Mouse (Mus musculus) heart, embryonic 12.5 days (tissue): ENCODE results near the gene F2. TPM values are rescaled to one million over a fixed set of nuclear protein-coding genes. Genes with fewer than 3 reads are reported as not detected.

Experiments used
- ATAC-seq: fragments of 200-750 bp; cut with Nextera tagmentation; 2 replicates; pipeline ENCODE4 v1.8.0; 2017; ENCODE audit warnings: moderate TSS enrichment, moderate library complexity; ENCODE audit not compliant: insufficient number of reproducible peaks, low FRiP score
- H3K27ac ChIP-seq: fragments of 300-500 bp; sonication (generic); 2 replicates; pipeline ENCODE4 v1.5.1; 2016; ENCODE audit warnings: mild to moderate bottlenecking, moderate library complexity; ENCODE audit not compliant: poor library complexity, severe bottlenecking
- H3K27me3 ChIP-seq: fragments of 300-500 bp; sonication (generic); replicated peaks from 2 replicates; pipeline ENCODE4 v1.6.1; 2016; ENCODE audit warnings: mild to moderate bottlenecking, moderate library complexity
- H3K36me3 ChIP-seq: fragments of 300-500 bp; sonication (generic); 2 replicates; pipeline ENCODE4 v1.6.1; 2016; ENCODE audit warnings: mild to moderate bottlenecking, moderate library complexity
- H3K4me1 ChIP-seq: fragments of 300-500 bp; sonication (generic); replicated peaks from 2 replicates; pipeline ENCODE4 v1.6.1; 2016; ENCODE audit warnings: mild to moderate bottlenecking
- H3K4me2 ChIP-seq: fragments of 300-500 bp; sonication (generic); 2 replicates; pipeline ENCODE4 v1.6.1; 2016; ENCODE audit warnings: mild to moderate bottlenecking, moderate library complexity
- H3K4me3 ChIP-seq: fragments of 300-500 bp; sonication (generic); 2 replicates; pipeline ENCODE4 v1.5.1; 2016; ENCODE audit warnings: mild to moderate bottlenecking
- H3K9ac ChIP-seq: fragments of 300-500 bp; sonication (generic); 2 replicates; pipeline ENCODE4 v1.6.1; 2016; ENCODE audit warnings: mild to moderate bottlenecking, moderate library complexity
- H3K9me3 ChIP-seq: fragments of 300-500 bp; sonication (generic); replicated peaks from 2 replicates; pipeline ENCODE4 v1.6.1; 2016; ENCODE audit warnings: mild to moderate bottlenecking, moderate library complexity
- WGBS: fragments of 180-500 bp; shearing (Covaris S2); methylation state at CpG from one replicate; pipeline ENCODE4 v1.1.7; 2016; 5-methylcytosine and 5-hydroxymethylcytosine counted together
- polyA plus RNA-seq: library from polyadenylated mRNA; unstranded; fragments of >200 nt; fragmentation: Nextera tagmentation; extraction: Ambion mirVana; gene quantifications from 2 replicates; pipeline ENCODE4 v1.2.1, GENCODE M21; 2016

Gene F2
- polyA plus RNA-seq, 1 experiment from 2014 or later: 2.2 TPM

- Histone ChIP-seq H3K9ac (no peak overlapping the region), H3K4me2 (no peak overlapping the region), H3K27ac (no peak overlapping the region), H3K36me3 (peaks cover 58% of the 10 kb centered on the region), H3K27me3 (no peaks in the 10 kb centered on the region), H3K4me1 (peaks cover 18% of the 10 kb centered on the region), H3K9me3 (no peaks in the 10 kb centered on the region), H3K4me3 (no peak overlapping the region)
- 28% methylated on average over 1 of the region's 1 CpGs for WGBS
- ATAC-seq: no peak
Measured at GRCm38 (mm10) chr2:91646733-91647132, 10.5 kb upstream of the F2 start.

GRCm38 (mm10) chr2:91645811-91646210 lies 9.6 kb upstream of the F2 start:
- H3K36me3 ChIP-seq: peaks cover 58% of the 10 kb centered on the region
- no peak overlapping the region for H3K4me2 ChIP-seq
- H3K27ac ChIP-seq: no peak overlapping the region
- no peak overlapping the region for H3K9ac ChIP-seq
- H3K27me3 ChIP-seq: no peaks in the 10 kb centered on the region
- ATAC-seq: no peak
- 97% methylated on average over 11 of the region's 11 CpGs for WGBS
- peaks cover 10% of the 10 kb centered on the region for H3K4me1 ChIP-seq
- H3K9me3 ChIP-seq: no peaks in the 10 kb centered on the region
- H3K4me3 ChIP-seq: no peak overlapping the region

- no peak overlapping the region for H3K4me3 ChIP-seq
- H3K27ac ChIP-seq: no peak overlapping the region
- no peak overlapping the region for H3K4me2 ChIP-seq
- H3K4me1 ChIP-seq: peaks cover 8% of the 10 kb centered on the region
- no peak for ATAC-seq
- no peaks in the 10 kb centered on the region for H3K9me3 ChIP-seq
- no peak overlapping the region for H3K9ac ChIP-seq
- peaks cover 58% of the 10 kb centered on the region for H3K36me3 ChIP-seq
- H3K27me3 ChIP-seq: no peaks in the 10 kb centered on the region
- 93% methylated on average over 15 of the region's 15 CpGs for WGBS
Measured at GRCm38 (mm10) chr2:91645354-91645753, 9.1 kb upstream of the F2 start.

DNA sequence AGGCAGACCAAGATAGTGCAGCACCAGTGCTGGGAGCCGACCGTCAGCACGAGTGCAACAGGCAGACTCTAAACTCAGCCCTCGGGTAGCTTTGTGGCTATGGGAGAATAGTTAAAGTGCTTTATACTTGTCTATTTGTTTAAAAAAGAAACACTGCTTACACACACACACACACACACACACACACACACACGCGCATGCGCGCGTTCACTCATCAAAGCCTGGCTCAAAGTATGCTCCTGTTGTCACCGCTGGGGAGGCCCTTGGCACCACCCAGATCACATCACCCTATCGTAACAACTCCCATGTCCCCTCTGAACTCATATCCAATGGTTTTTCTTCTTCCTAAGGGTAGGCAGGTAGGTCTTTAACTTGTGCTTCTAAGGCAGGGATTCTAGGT lies 7.8 kb upstream of the F2 start:
- ATAC-seq: no peak

GRCm38 (mm10) chr2:91642825-91643415 lies 6.7 kb upstream of the F2 start:
- ATAC-seq: no peak
- Histone ChIP-seq H3K4me1 (no peaks in the 10 kb centered on the region), H3K9ac (no peak overlapping the region), H3K9me3 (no peaks in the 10 kb centered on the region), H3K36me3 (peaks cover 58% of the 10 kb centered on the region), H3K4me2 (no peak overlapping the region), H3K27me3 (no peaks in the 10 kb centered on the region), H3K27ac (no peak overlapping the region), H3K4me3 (no peak overlapping the region)
- 80% methylated on average over 2 of the region's 2 CpGs for WGBS

More for the DNA sequence above, 7.8 kb upstream of the F2 start:
- H3K9ac ChIP-seq: no peak overlapping the region
- no peak overlapping the region for H3K4me3 ChIP-seq
- peaks cover 58% of the 10 kb centered on the region for H3K36me3 ChIP-seq
- H3K4me2 ChIP-seq: no peak overlapping the region
- no peak overlapping the region for H3K27ac ChIP-seq
- WGBS: 96% methylated on average over 11 of the region's 11 CpGs
- no peaks in the 10 kb centered on the region for H3K9me3 ChIP-seq
- peaks cover 7% of the 10 kb centered on the region for H3K4me1 ChIP-seq
- no peaks in the 10 kb centered on the region for H3K27me3 ChIP-seq

- Histone ChIP-seq H3K4me3 (no peak overlapping the region), H3K9ac (no peak overlapping the region), H3K36me3 (peaks cover 18% of the 10 kb centered on the region), H3K4me2 (no peak overlapping the region), H3K27me3 (no peaks in the 10 kb centered on the region), H3K4me1 (0 out of 2 replicates have a peak, but pooled peaks cover 3% of the 10 kb centered on the region), H3K27ac (no peak overlapping the region), H3K9me3 (no peaks in the 10 kb centered on the region)
- no peak for ATAC-seq
- WGBS: 79% methylated on average over 6 of the region's 6 CpGs
Measured at GRCm38 (mm10) chr2:91638931-91639330, 2.7 kb upstream of the F2 start.

DNA sequence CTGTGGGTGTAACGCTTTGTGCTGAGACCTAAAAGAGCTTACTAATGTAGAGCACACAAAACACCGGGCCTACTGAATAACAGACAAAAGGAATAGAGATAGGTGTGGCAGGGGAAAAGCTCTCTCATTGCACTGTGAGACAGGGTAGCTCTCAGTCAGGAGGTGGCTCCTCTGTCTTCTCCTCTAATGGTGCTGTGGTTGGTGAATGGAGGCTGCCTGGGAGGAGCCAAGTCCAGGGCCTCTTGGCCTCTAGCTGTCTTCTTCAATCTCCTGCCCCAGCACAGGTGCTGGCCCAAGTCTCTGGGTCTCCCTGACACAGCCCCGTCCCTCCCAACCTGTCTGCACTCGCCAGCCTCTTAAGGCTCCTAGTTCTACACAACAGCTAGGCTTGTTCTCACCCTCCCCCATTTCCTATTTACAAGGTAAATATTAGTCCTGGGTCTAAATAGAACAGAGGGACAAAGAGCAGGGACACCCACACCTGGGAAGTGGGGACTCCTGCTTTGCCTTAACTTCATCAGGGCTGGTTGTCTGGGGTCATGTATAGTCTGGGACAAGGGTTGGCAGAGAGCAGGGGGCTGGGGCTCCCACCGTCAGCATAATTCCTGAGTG lies 619 bp upstream of the F2 start:
- H3K27me3 ChIP-seq: no peaks in the 10 kb centered on the region
- H3K27ac ChIP-seq: no peak overlapping the region
- H3K4me1 ChIP-seq: 0 out of 2 replicates have a peak, but pooled peaks cover 3% of the 10 kb centered on the region
- peaks cover under 1% of the 10 kb centered on the region; the same call in 1 of the 2 replicates for H3K36me3 ChIP-seq
- ATAC-seq: no peak
- no peaks in the 10 kb centered on the region for H3K9me3 ChIP-seq
- H3K4me2 ChIP-seq: no peak overlapping the region
- no peak overlapping the region for H3K4me3 ChIP-seq
- no peak overlapping the region for H3K9ac ChIP-seq
- 79% methylated on average over 5 of the region's 5 CpGs for WGBS

DNA sequence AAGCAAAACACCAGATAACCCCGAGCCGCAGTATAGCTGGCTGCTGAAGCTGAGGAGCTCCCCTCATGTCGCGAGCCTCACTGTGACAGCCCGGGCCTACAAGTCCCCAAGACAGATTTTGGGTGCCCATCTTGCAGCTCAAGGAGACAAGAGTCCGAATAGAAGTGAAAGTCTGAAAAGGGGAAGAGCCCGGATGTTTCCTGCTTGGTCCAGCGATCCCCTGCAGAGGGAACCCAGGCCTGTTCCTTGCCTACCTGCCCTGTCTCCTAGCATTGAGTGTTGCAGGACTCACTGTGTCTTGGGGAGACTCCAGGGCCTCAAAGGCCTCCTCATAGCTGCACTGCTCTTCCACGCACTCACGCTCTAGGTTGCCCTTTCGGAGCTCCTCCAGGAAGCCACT lies 728 bp downstream of the F2 start:
- WGBS: 81% methylated on average over 11 of the region's 11 CpGs
- H3K27ac ChIP-seq: no peak overlapping the region

GRCm38 (mm10) chr2:91634841-91635240 lies 1.4 kb downstream of the F2 start:
- Histone ChIP-seq H3K9me3 (no peaks in the 10 kb centered on the region), H3K27me3 (no peaks in the 10 kb centered on the region), H3K9ac (no peak overlapping the region), H3K4me2 (no peak overlapping the region), H3K4me1 (0 out of 2 replicates have a peak, but pooled peaks cover 3% of the 10 kb centered on the region), H3K4me3 (no peak overlapping the region), H3K27ac (no peak overlapping the region), H3K36me3 (no peaks in the 10 kb centered on the region)
- ATAC-seq: no peak
- 60% methylated on average over 9 of the region's 9 CpGs for WGBS

More for the DNA sequence above, 728 bp downstream of the F2 start:
- Histone ChIP-seq H3K4me2 (no peak overlapping the region), H3K4me1 (0 out of 2 replicates have a peak, but pooled peaks cover 3% of the 10 kb centered on the region), H3K4me3 (no peak overlapping the region), H3K27me3 (no peaks in the 10 kb centered on the region), H3K9ac (no peak overlapping the region), H3K9me3 (no peaks in the 10 kb centered on the region), H3K36me3 (no peaks in the 10 kb centered on the region)
- no peak for ATAC-seq

DNA sequence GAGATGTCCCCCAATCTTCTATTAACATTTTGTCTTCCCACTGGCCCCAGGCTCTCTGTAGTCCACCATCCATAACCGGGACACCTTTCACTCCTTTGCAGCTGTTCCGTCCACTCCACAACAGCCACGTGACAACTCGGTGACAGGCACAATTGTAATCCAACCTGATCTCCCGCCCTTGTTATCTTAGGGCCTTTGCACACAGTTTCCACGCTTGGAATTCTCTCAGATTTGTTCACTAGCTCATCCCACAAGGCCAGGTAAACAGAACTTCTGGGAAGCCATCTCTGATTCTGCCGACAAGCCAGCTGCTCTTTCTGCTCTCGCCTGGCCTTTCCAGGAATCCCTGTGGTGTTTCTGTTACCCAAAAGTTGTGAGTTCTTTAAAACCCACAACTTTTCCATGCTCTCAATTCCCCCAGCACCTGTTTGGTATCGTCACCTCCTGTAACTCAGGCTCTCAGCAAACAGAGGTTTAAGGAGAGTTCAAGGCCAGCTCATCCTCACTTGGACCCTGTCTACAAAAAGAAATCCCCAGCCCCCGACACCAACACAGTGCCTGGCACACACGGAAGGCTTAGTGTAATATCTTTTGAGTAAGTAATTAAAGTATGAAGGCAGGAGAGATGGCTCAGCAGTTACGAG lies 2.8 kb downstream of the F2 start:
- no peak overlapping the region for H3K27ac ChIP-seq
- 0 out of 2 replicates have a peak, but pooled peaks cover 3% of the 10 kb centered on the region for H3K4me1 ChIP-seq
- no peak overlapping the region for H3K4me3 ChIP-seq
- no peak for ATAC-seq
- 65% methylated on average over 12 of the region's 12 CpGs for WGBS
- no peaks in the 10 kb centered on the region for H3K9me3 ChIP-seq
- no peaks in the 10 kb centered on the region for H3K36me3 ChIP-seq
- H3K4me2 ChIP-seq: no peak overlapping the region
- no peaks in the 10 kb centered on the region for H3K27me3 ChIP-seq
- H3K9ac ChIP-seq: no peak overlapping the region

DNA sequence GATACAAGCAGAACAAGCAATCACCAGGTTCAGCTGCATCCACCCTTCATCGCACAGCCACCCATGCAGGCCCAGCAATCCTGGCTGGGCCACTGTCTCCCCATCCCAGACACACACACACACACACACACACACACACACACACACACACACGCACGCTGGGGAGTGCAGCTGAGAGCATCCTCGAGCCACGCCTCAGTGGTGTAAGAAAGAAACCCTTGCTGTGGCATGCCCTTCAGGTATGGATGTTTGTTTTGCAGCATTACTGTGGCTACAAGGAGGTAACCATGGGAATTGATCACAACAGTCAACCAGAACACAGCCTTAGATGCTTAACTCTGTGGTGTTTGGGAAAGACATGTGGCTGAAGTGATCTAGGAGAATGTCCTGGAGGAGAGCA lies 3.9 kb downstream of the F2 start:
- Histone ChIP-seq H3K4me2 (no peak overlapping the region), H3K27ac (no peak overlapping the region), H3K27me3 (no peaks in the 10 kb centered on the region), H3K4me1 (0 out of 2 replicates have a peak, but pooled peaks cover 3% of the 10 kb centered on the region), H3K9me3 (no peaks in the 10 kb centered on the region), H3K9ac (no peak overlapping the region), H3K36me3 (no peaks in the 10 kb centered on the region), H3K4me3 (no peak overlapping the region)
- no peak for ATAC-seq
- 83% methylated on average over 5 of the region's 5 CpGs for WGBS
